Mouse (Mus musculus): ENCODE data around the gene Slc25a12. TPM values are rescaled to one million over a fixed set of nuclear protein-coding genes. Genes with fewer than 3 reads are reported as not detected.

Gene Slc25a12
- polyA plus RNA-seq, 1 experiment from 2014 or later: 40.4 TPM

DNA sequence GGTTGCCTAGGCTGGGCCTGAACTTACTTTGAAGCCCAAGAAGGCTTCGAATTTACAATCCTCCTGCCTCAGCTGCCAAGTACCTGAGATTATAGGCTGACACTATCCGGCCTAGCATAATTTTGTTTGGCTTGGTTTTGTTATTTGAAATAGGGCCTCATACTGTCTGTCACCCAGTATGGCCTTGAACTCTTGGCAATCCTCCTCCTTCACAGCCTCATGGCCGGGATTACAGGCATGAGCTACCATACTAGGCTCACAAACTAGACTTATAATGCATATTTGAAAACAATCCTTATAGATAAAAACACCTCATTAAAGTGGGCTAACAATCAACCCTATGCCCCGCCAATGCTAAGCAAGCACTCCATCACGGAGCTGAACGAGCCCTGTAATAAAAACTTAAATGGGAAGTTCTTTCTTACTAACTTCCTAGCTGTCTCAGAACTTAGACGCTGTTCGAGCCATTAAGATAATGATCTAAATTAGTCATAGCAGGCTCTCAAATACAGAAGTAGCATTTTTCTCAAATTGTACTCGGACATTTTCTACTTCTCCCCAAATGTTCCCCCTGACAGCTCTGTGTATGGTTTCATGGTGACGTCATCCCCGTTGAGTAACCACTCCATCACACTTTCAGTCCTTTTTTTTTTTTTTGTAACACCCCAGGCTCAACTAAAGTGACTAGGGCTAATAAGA, 40.6 kb downstream of the Slc25a12 start:
- Histone ChIP-seq H3K27ac (ENCODE audit: low read depth, low read length) (no peak overlapping the region), H3K4me2 (ENCODE audit: low read depth) (no peak overlapping the region), H3K9me3 (ENCODE audit: control insufficient read depth, low read length) (no peaks in the 10 kb centered on the region), H3K27me3 (ENCODE audit: control insufficient read depth, insufficient read depth, low read length) (no peaks in the 10 kb centered on the region), H3K4me3 (ENCODE audit: low read depth, low read length) (no peak overlapping the region), H3K9ac (ENCODE audit: low read length) (no peak overlapping the region), H3K36me3 (ENCODE audit: control insufficient read depth, insufficient read depth, low read length) (no peaks in the 10 kb centered on the region), H3K4me1 (ENCODE audit: control insufficient read depth, insufficient read depth, low read length) (no peaks in the 10 kb centered on the region)
- 86% methylated on average over 11 of the region's 11 CpGs for WGBS
- DNase-seq (ENCODE audit: low spot score) (no peak), ATAC-seq (ENCODE audit: insufficient read depth, low FRiP score, low TSS enrichment) (no peak)

DNA sequence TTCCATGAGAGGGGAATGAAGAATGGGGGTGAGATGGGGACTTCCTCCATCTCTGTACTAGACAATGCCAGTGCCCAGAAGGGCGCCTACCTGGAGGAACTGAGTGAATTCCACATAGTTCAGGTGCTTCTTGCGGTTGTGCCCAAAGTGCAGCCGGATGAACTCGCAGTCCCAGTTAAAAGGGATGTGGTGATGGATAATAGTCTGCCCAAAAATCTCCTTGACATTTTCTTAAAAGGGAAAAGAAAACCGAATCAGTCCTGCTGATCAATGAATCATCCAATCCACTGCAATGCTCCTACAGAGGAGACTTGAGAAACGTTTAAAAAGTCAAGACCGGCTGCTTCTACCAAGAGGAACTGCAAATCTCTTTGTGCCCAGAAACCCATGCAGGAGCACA, 43.7 kb downstream of the Slc25a12 start:
- H3K9ac ChIP-seq (ENCODE audit: low read length): no peak overlapping the region
- no peaks in the 10 kb centered on the region for H3K9me3 ChIP-seq (ENCODE audit: control insufficient read depth, low read length)
- H3K4me2 ChIP-seq (ENCODE audit: low read depth): no peak overlapping the region
- H3K4me3 ChIP-seq (ENCODE audit: low read depth, low read length): no peak overlapping the region
- H3K27me3 ChIP-seq (ENCODE audit: control insufficient read depth, insufficient read depth, low read length): no peaks in the 10 kb centered on the region
- ATAC-seq (ENCODE audit: insufficient read depth, low FRiP score, low TSS enrichment) (no peak), DNase-seq (ENCODE audit: low spot score) (no peak)
- 90% methylated on average over 7 of the region's 7 CpGs for WGBS
- no peaks in the 10 kb centered on the region for H3K36me3 ChIP-seq (ENCODE audit: control insufficient read depth, insufficient read depth, low read length)
- H3K27ac ChIP-seq (ENCODE audit: low read depth, low read length): no peak overlapping the region
- H3K4me1 ChIP-seq (ENCODE audit: control insufficient read depth, insufficient read depth, low read length): no peaks in the 10 kb centered on the region

DNA sequence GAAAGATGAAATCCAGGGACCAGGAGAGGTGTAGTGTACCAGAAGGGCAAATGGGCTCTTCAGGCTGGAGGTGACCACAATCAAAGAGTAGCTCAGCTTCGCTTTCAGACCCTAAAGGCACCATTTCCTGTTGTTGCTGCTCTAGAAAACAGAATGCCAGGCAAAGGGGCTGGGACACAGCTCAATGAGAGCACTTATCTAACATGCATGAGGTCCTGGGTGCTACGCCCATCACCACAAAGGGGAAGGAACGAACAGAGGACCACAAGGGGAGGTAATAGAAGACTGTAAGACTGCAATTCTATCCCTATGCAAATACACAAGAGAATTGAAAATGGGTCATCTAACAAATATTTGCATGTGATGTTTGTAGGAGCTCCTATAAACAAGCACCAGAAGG, 46.1 kb downstream of the Slc25a12 start:
- Histone ChIP-seq H3K9me3 (ENCODE audit: control insufficient read depth, low read length) (no peaks in the 10 kb centered on the region), H3K4me3 (ENCODE audit: low read depth, low read length) (no peak overlapping the region), H3K9ac (ENCODE audit: low read length) (no peak overlapping the region), H3K27me3 (ENCODE audit: control insufficient read depth, insufficient read depth, low read length) (no peaks in the 10 kb centered on the region), H3K4me1 (ENCODE audit: control insufficient read depth, insufficient read depth, low read length) (no peaks in the 10 kb centered on the region), H3K27ac (ENCODE audit: low read depth, low read length) (no peak overlapping the region), H3K36me3 (ENCODE audit: control insufficient read depth, insufficient read depth, low read length) (no peaks in the 10 kb centered on the region), H3K4me2 (ENCODE audit: low read depth) (no peak overlapping the region)
- ATAC-seq (ENCODE audit: insufficient read depth, low FRiP score, low TSS enrichment): no peak
- no peak for DNase-seq (ENCODE audit: low spot score)
- 78% methylated on average over 3 of the region's 3 CpGs for WGBS

DNA sequence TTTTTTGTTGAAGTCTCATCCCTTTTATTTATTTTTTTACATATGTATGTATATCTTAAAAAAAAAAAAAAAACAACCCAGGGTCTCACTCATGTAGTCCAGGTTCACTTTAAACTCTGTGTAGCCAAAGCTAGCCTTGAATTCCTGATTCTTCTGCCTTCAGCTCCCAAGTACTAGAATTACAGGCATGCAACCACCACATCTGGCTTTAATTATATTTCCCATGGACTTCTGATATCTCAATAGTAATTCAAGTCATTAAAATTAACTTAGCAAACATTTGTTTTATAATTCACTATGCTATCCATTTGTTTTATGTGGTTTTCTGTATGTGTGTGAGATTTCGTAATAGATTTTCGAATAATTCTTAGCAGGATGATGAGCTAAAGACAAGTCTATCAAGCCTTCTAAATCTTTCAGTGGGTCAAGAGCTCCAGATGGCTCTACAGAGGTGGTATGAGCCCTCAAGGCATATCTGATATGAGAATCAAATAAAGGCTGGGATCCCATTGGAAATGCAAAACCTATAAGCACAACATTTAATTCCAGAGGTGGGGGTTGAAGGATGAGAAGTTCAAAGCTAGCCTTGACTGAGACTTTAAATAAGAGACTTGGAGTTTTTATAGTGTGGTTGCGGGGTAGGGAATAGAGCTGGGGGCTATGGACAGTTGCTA, 51.3 kb downstream of the Slc25a12 start:
- 95% methylated on average over 3 of the region's 3 CpGs for WGBS
- H3K4me2 ChIP-seq (ENCODE audit: low read depth): no peak overlapping the region
- DNase-seq (ENCODE audit: low spot score): no peak
- H3K9ac ChIP-seq (ENCODE audit: low read length): no peak overlapping the region
- ATAC-seq (ENCODE audit: insufficient read depth, low FRiP score, low TSS enrichment): no peak
- no peaks in the 10 kb centered on the region for H3K36me3 ChIP-seq (ENCODE audit: control insufficient read depth, insufficient read depth, low read length)
- peaks cover 8% of the 10 kb centered on the region; the same call in 1 of the 2 replicates for H3K4me1 ChIP-seq (ENCODE audit: control insufficient read depth, insufficient read depth, low read length)
- H3K9me3 ChIP-seq (ENCODE audit: control insufficient read depth, low read length): no peaks in the 10 kb centered on the region
- H3K27ac ChIP-seq (ENCODE audit: low read depth, low read length): no peak overlapping the region
- no peak overlapping the region for H3K4me3 ChIP-seq (ENCODE audit: low read depth, low read length)
- no peaks in the 10 kb centered on the region for H3K27me3 ChIP-seq (ENCODE audit: control insufficient read depth, insufficient read depth, low read length)

DNA sequence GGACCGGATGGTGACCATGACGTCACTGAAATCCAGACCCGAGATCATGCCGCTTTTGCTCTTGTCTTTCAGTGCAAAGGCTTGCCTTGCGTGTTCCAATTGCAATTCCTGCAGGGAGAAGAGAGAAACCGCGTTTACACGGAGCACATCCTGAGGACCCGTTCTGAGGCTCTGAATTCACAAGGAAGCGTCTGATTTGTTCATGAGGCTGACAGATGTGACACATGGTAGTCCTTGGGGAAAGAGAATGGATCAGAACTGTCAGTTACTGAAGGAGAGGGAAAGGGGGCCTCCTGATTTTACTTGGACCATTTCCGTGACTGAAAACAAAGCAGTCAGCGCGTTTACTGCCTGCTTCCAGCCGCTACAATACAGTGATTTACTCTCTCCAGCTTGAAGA, 52.5 kb downstream of the Slc25a12 start:
- DNase-seq (ENCODE audit: low spot score) (peak; percentile 25), ATAC-seq (ENCODE audit: insufficient read depth, low FRiP score, low TSS enrichment) (no peak)
- Histone ChIP-seq H3K4me1 (ENCODE audit: control insufficient read depth, insufficient read depth, low read length) (peaks cover 8% of the 10 kb centered on the region; the same call in 1 of the 2 replicates), H3K36me3 (ENCODE audit: control insufficient read depth, insufficient read depth, low read length) (no peaks in the 10 kb centered on the region), H3K4me3 (ENCODE audit: low read depth, low read length) (no peak overlapping the region), H3K9ac (ENCODE audit: low read length) (peak overlapping the region; percentile 28; the same call in 1 of the 2 replicates), H3K27me3 (ENCODE audit: control insufficient read depth, insufficient read depth, low read length) (no peaks in the 10 kb centered on the region), H3K27ac (ENCODE audit: low read depth, low read length) (peak overlapping the region; percentile 46), H3K9me3 (ENCODE audit: control insufficient read depth, low read length) (no peaks in the 10 kb centered on the region), H3K4me2 (ENCODE audit: low read depth) (peak overlapping the region; percentile 21)
- WGBS: 26% methylated on average over 14 of the region's 14 CpGs

DNA sequence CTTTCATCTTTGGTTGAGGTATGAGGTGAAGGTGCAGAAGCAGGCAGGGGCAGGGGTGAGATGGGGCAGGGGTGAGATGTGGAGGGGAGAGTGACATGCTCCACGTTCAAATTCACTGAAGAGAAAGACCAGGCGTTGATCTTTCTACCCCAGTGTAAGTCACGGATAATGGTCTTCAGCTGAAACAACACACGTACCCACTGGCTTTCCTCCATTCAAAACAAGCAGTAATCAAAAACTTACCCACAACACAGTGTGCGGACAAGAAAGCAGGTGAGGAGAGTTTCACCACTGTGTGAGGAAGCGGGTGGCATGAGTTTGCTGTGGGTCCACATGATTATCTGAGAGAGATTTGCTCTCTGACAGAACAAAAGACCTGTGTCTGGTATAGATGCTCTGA, 53.5 kb downstream of the Slc25a12 start:
- 61% methylated on average over 6 of the region's 6 CpGs for WGBS
- DNase-seq (ENCODE audit: low spot score) (no peak), ATAC-seq (ENCODE audit: insufficient read depth, low FRiP score, low TSS enrichment) (no peak)
- Histone ChIP-seq H3K27me3 (ENCODE audit: control insufficient read depth, insufficient read depth, low read length) (no peaks in the 10 kb centered on the region), H3K4me1 (ENCODE audit: control insufficient read depth, insufficient read depth, low read length) (peaks cover 8% of the 10 kb centered on the region; the same call in 1 of the 2 replicates), H3K9ac (ENCODE audit: low read length) (no peak overlapping the region), H3K4me3 (ENCODE audit: low read depth, low read length) (no peak overlapping the region), H3K27ac (ENCODE audit: low read depth, low read length) (no peak overlapping the region), H3K36me3 (ENCODE audit: control insufficient read depth, insufficient read depth, low read length) (no peaks in the 10 kb centered on the region), H3K4me2 (ENCODE audit: low read depth) (no peak overlapping the region), H3K9me3 (ENCODE audit: control insufficient read depth, low read length) (no peaks in the 10 kb centered on the region)

DNA sequence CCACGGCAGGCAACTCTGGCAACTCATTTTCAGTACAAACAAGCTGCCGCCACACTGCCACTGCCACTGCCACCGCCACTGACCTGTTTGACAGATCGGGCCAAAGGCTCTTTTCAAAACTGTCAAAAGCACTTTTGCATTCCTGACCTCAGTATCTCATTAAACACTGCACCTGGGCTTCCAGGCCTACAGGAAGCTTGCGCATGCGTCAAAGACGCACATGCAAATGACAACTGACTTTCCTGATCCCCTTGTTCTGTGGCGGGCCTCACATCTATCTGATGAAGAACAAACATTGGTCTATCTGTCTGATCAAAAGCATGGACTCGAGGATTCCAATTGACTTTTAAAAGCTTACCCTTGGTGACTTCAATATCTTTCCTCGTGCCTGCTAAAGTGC, 55.5 kb downstream of the Slc25a12 start:
- no peaks in the 10 kb centered on the region for H3K9me3 ChIP-seq (ENCODE audit: control insufficient read depth, low read length)
- no peak overlapping the region for H3K27ac ChIP-seq (ENCODE audit: low read depth, low read length)
- no peak overlapping the region for H3K4me2 ChIP-seq (ENCODE audit: low read depth)
- peaks cover 8% of the 10 kb centered on the region; the same call in 1 of the 2 replicates for H3K4me1 ChIP-seq (ENCODE audit: control insufficient read depth, insufficient read depth, low read length)
- WGBS: 80% methylated on average over 10 of the region's 10 CpGs
- H3K27me3 ChIP-seq (ENCODE audit: control insufficient read depth, insufficient read depth, low read length): no peaks in the 10 kb centered on the region
- no peak for ATAC-seq (ENCODE audit: insufficient read depth, low FRiP score, low TSS enrichment)
- H3K36me3 ChIP-seq (ENCODE audit: control insufficient read depth, insufficient read depth, low read length): no peaks in the 10 kb centered on the region
- no peak overlapping the region for H3K4me3 ChIP-seq (ENCODE audit: low read depth, low read length)
- no peak overlapping the region for H3K9ac ChIP-seq (ENCODE audit: low read length)
- no peak for DNase-seq (ENCODE audit: low spot score)

DNA sequence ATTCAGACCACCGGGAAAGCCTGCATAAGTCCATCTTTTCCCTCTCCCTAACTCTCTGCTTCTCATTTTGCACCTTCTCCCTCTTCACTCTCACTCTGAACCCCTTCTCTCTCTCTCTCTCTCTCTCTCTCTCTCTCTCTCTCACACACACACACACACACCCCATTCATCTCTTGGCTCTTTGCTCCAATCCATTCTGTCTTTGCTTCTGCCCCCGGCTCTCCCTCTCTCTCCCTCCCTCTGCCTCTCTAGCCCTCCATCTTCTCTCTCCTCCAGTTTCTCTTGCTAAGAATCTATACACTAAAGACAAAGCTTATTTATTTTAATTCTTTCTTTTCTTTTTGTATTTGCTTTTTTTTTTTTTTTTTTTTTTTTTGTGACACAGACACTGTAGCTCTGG, 57.8 kb downstream of the Slc25a12 start:
- Histone ChIP-seq H3K4me2 (ENCODE audit: low read depth) (no peak overlapping the region), H3K4me1 (ENCODE audit: control insufficient read depth, insufficient read depth, low read length) (peaks cover 2% of the 10 kb centered on the region; the same call in 1 of the 2 replicates), H3K4me3 (ENCODE audit: low read depth, low read length) (no peak overlapping the region), H3K27me3 (ENCODE audit: control insufficient read depth, insufficient read depth, low read length) (no peaks in the 10 kb centered on the region), H3K9me3 (ENCODE audit: control insufficient read depth, low read length) (no peaks in the 10 kb centered on the region), H3K9ac (ENCODE audit: low read length) (no peak overlapping the region), H3K27ac (ENCODE audit: low read depth, low read length) (no peak overlapping the region), H3K36me3 (ENCODE audit: control insufficient read depth, insufficient read depth, low read length) (no peaks in the 10 kb centered on the region)
- no peak for ATAC-seq (ENCODE audit: insufficient read depth, low FRiP score, low TSS enrichment)
- no peak for DNase-seq (ENCODE audit: low spot score)
- 60% methylated on average over 2 of the region's 2 CpGs for WGBS

DNA sequence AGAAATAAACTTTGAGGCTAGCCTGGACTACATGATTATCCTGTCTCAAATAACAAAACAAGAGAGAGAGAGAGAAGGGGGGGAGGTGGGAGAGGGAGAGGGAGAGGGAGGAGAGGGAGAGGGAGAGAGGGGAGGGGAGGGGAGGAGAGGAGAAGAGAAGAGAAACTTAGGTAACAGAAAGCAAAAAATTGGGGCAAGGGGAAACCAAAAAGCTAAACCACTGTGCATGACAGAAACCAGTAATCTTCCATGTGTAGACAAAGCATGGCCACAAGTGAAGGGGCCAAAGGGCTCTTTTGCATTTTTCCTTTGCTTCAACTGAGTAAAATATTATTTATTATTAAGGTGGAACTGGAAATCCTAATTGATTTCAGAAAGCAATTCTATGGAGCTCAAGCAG, 61.2 kb downstream of the Slc25a12 start:
- H3K36me3 ChIP-seq (ENCODE audit: control insufficient read depth, insufficient read depth, low read length): no peaks in the 10 kb centered on the region
- H3K4me1 ChIP-seq (ENCODE audit: control insufficient read depth, insufficient read depth, low read length): no peaks in the 10 kb centered on the region
- H3K9me3 ChIP-seq (ENCODE audit: control insufficient read depth, low read length): no peaks in the 10 kb centered on the region
- H3K27me3 ChIP-seq (ENCODE audit: control insufficient read depth, insufficient read depth, low read length): no peaks in the 10 kb centered on the region
- no peak overlapping the region for H3K9ac ChIP-seq (ENCODE audit: low read length)
- no peak for DNase-seq (ENCODE audit: low spot score)
- no peak overlapping the region for H3K4me3 ChIP-seq (ENCODE audit: low read depth, low read length)
- no peak overlapping the region for H3K27ac ChIP-seq (ENCODE audit: low read depth, low read length)
- ATAC-seq (ENCODE audit: insufficient read depth, low FRiP score, low TSS enrichment): no peak
- H3K4me2 ChIP-seq (ENCODE audit: low read depth): no peak overlapping the region

All from neural tube, embryonic 11.5 days (tissue).